Mouse (Mus musculus) embryonic facial prominence, embryonic 11.5 days (tissue): Measurements from ENCODE around the gene Zfp985. TPM values are rescaled to one million over a fixed set of nuclear protein-coding genes. Genes with fewer than 3 reads are reported as not detected.
"Not testable (repeated sequence)": the region's sequence is repeated elsewhere in the genome, so short reads cannot be mapped to it uniquely, and the experiment has no call there.

Source experiments
- ATAC-seq: fragments of 200-750 bp; cut with Nextera tagmentation; replicated peaks from 2 replicates; pipeline ENCODE4 v1.8.0; 2017; ENCODE audit warnings: low read depth; ENCODE audit not compliant: insufficient number of reproducible peaks, low FRiP score, low TSS enrichment
- DNase-seq: peaks from one replicate; pipeline ENCODE4 v3.0.0-alpha.2; 2015; ENCODE audit warnings: low spot score
- H3K27ac ChIP-seq: fragments of 300-500 bp; sonication (generic); replicated peaks from 2 replicates; pipeline ENCODE4 v1.5.1; 2014; ENCODE audit warnings: mild to moderate bottlenecking, low read depth, low read length, control low read depth
- H3K27me3 ChIP-seq: fragments of 300-500 bp; sonication (generic); 2 replicates; pipeline ENCODE4 v1.6.1; 2014; ENCODE audit warnings: mild to moderate bottlenecking, low read length, moderate library complexity, mixed read lengths; ENCODE audit not compliant: control insufficient read depth, insufficient read depth
- H3K36me3 ChIP-seq: fragments of 300-500 bp; sonication (generic); replicated peaks from 2 replicates; pipeline ENCODE4 v1.6.1; 2014; ENCODE audit warnings: low read depth, mild to moderate bottlenecking, low read length, moderate library complexity, mixed read lengths; ENCODE audit not compliant: control insufficient read depth, insufficient read depth
- H3K4me1 ChIP-seq: fragments of 300-500 bp; sonication (generic); 2 replicates; pipeline ENCODE4 v1.6.1; 2014; ENCODE audit warnings: low read length, mixed read lengths; ENCODE audit not compliant: control insufficient read depth, insufficient read depth
- H3K4me2 ChIP-seq: fragments of 300-500 bp; sonication (generic); 2 replicates; pipeline ENCODE4 v1.6.1; 2014; ENCODE audit warnings: low read depth, mild to moderate bottlenecking, control low read depth, low read length, moderate library complexity
- H3K4me3 ChIP-seq: fragments of 300-500 bp; sonication (generic); 2 replicates; pipeline ENCODE4 v1.5.1; 2014; ENCODE audit warnings: low read depth, low read length, control low read depth
- H3K9ac ChIP-seq: fragments of 300-500 bp; sonication (generic); replicated peaks from 2 replicates; pipeline ENCODE4 v1.6.1; 2014; ENCODE audit warnings: mild to moderate bottlenecking, control low read depth, low read length
- H3K9me3 ChIP-seq: fragments of 300-500 bp; sonication (generic); replicated peaks from 2 replicates; pipeline ENCODE4 v1.6.1; 2016; ENCODE audit warnings: mild to moderate bottlenecking, low read length, inconsistent platforms, mixed read lengths; ENCODE audit not compliant: control insufficient read depth
- WGBS: fragments of 180-500 bp; shearing (Covaris S2); extraction: QIAGEN DNeasy Blood & Tissue Kit; methylation state at CpG from one replicate; pipeline ENCODE4 v1.1.7; 2014; 5-methylcytosine and 5-hydroxymethylcytosine counted together
- polyA plus RNA-seq: library from polyadenylated mRNA; unstranded; fragments of >200 nt; fragmentation: Nextera tagmentation; extraction: Ambion mirVana; gene quantifications from 2 replicates; pipeline ENCODE4 v1.2.1, GENCODE M21; 2014

The Zfp985 gene
- polyA plus RNA-seq, 1 experiment from 2014 or later, result 0.15 TPM

DNA sequence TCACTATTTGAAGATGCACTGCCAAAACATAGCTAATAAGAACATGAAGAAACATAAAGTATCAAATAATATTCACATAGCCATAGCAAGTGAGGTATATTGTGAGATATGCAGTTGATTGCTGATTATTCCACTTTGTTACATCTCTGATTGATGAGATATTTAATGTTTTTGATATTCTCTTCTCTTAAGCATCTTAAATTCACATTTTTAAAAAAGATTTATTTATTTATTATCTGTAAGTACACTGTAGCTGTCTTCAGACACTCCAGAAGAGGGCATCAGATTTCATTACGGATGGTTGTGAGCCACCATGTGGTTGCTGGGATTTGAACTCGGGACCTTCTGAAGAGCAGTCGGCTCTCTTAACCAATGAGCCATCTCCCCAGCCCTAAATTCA lies 13.2 kb upstream of the Zfp985 start, which contains the start of gene Gm16503:
Gm16503 (plus strand) TSS at position 301 of the 400 bp plus-strand sequence.
- not testable (repeated sequence) for DNase-seq, H3K36me3 ChIP-seq, H3K4me1 ChIP-seq, H3K4me2 ChIP-seq, ATAC-seq, H3K27ac ChIP-seq, H3K4me3 ChIP-seq, H3K27me3 ChIP-seq, H3K9ac ChIP-seq, H3K9me3 ChIP-seq
- 85% methylated on average over 3 of the region's 3 CpGs for WGBS

DNA sequence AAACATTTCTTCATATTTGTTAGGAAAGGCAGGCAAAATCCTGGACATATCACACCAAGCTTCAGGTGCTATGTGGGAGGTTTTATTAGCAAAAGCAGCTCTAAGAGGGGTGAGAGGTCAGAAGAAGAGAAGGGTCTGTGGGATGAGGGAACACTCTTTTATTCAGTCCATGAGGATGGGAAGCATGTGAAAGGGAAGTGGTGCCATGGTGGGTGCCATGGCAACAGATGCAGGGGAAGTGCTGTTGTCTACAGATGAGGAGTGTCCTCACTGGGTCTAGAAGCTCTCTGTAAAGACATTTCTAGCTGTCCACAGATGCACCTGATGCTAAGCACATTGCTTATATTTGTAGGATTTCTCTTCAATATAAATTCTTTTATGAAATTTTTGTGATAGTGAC lies 12.0 kb upstream of the Zfp985 start:
- Histone ChIP-seq H3K27me3 (no peaks in the 10 kb centered on the region), H3K36me3 (no peaks in the 10 kb centered on the region), H3K4me3 (no peak overlapping the region), H3K9me3 (peaks cover 9% of the 10 kb centered on the region; the same call in 1 of the 2 replicates), H3K4me2 (no peak overlapping the region), H3K9ac (no peak overlapping the region), H3K27ac (no peak overlapping the region), H3K4me1 (no peaks in the 10 kb centered on the region)
- ATAC-seq (no peak), DNase-seq (no peak)

DNA sequence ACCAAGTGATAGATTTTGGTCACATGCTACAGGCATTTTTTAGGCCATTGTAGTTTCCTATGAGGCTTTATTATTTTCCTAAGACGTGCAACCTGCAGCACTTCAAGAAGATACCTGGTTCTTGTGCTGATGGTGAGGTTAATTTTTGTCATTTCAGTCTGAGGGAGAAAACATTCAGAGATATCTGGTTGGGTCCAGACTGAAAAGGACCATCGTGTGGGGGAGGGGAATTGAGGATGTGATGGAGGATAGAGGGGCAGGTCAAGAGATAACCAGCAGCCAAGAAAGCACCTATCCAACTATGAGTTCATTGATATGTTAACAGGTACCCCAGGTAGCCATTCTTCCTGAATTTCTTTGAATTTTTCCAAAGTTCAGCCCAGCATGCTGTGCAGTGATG lies 1.3 kb downstream of the Zfp985 start:
- WGBS, result 72% methylated on average over 2 of the region's 2 CpGs
- ATAC-seq, H3K27me3 ChIP-seq, H3K9me3 ChIP-seq, H3K36me3 ChIP-seq, H3K4me2 ChIP-seq, H3K4me3 ChIP-seq, H3K27ac ChIP-seq, H3K9ac ChIP-seq, H3K4me1 ChIP-seq, DNase-seq: not testable (repeated sequence)

DNA sequence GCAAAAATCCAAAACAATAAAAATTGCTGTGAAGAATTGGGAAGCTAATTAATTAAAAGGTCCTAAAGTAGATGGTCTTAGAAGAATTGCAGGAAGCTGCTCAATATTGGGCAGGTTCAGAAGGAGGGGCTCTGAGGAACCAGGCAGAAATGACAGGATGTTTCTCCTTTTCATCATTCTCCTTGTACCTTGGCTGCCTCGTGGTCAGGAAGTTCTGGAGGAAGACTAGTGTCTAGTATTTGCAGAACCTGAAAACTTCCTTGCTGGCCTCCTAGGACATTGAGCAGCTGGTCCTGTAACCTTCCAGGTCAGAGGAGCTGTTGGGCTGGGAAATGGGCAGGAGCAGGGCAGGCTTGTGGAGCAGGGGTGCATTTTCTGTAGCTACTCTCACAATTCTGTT lies 3.8 kb downstream of the Zfp985 start:
- not testable (repeated sequence) for H3K27me3 ChIP-seq, H3K36me3 ChIP-seq, H3K4me2 ChIP-seq, H3K27ac ChIP-seq, H3K9ac ChIP-seq, H3K4me3 ChIP-seq, H3K9me3 ChIP-seq, DNase-seq, H3K4me1 ChIP-seq, ATAC-seq
- WGBS, result 54% methylated on average over 1 of the region's 1 CpGs

DNA sequence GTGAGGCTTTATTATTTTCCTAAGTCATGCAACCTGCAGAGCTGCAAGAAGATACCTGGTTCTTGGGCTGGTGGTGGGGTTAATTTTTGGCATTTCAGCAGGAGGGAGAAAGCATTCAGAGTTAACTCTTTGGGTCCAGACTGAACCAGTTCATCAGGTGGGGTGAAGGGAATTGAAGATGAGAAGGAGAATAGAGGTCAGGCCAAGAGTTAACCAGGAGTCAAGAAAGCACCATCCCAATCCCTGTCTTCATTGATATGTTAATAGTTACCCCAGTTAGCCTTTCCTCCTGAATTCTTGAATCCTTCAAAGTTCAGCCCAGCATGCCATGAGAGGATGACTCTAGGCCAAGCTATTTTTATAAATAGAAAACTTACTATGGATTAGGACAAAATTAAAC lies 4.9 kb downstream of the Zfp985 start:
- not testable (repeated sequence) for ATAC-seq, H3K36me3 ChIP-seq, H3K27me3 ChIP-seq, H3K27ac ChIP-seq, DNase-seq, H3K4me1 ChIP-seq, H3K4me3 ChIP-seq, H3K4me2 ChIP-seq, H3K9me3 ChIP-seq, H3K9ac ChIP-seq

DNA sequence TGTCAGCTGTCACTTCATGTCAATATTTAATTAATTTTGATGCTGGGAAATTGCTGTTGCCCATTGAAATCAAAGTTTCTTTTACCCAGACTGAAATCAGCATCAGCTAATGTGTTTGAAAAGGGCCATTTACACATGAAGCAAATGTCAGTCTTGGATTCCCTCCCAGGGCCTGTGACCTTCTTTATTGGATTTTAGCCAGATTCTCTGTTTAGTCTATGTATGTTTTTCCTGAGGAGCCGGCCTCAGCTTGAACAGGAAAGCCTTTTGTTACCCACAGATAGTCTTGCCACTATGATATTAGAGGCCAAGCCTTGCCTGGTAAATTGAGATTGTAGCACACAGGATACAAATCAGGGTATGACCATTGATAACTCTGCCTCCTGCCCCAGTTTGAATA lies 6.0 kb downstream of the Zfp985 start:
- not testable (repeated sequence) for H3K4me3 ChIP-seq, H3K9ac ChIP-seq, H3K27ac ChIP-seq, H3K4me1 ChIP-seq, H3K27me3 ChIP-seq, DNase-seq, H3K36me3 ChIP-seq, ATAC-seq, H3K9me3 ChIP-seq, H3K4me2 ChIP-seq
- WGBS, result 71% methylated on average over 1 of the region's 1 CpGs

DNA sequence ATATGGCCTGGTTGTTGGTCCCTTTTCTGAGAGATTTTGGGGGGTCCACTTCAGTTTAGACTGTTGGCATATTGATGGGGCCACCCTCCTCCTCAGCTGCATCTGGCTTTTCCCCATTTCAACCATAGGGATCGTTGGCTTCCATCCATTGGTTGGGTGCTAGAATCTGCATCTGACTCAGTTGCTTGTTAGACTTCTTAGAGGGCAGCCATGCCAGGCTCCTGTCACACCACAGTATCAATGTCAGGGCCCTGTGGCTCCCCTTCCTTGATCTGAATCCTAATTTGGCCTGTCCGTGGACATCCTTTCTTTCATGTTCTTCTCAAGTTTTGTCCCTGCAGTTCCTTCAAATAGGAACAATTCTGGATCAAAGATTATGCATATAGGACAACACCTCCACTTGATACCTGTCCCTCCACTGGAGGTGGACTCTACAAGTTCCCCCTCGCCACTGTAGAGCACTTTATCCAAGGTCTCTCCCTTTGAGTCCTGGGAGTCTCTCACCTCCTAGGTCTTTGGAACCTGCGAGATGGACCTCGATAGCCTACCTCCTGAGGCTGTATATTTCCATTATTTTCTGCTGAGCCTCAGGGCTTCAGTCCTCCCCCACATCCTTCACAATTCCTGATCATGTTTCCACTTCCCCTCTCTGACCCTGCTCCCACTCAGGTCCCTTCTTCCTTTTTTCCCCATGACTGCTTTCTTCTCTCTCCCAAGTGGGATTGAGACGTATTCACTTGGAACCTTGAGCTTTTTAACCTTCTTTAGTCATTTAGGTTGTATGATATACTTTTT lies 12.5 kb downstream of the Zfp985 start:
- no peaks in the 10 kb centered on the region for H3K36me3 ChIP-seq
- 71% methylated on average over 6 of the region's 6 CpGs for WGBS
- H3K27me3 ChIP-seq, result no peaks in the 10 kb centered on the region
- no peak overlapping the region for H3K27ac ChIP-seq
- no peak overlapping the region for H3K4me2 ChIP-seq
- H3K9ac ChIP-seq, result no peak overlapping the region
- H3K9me3 ChIP-seq, result no peaks in the 10 kb centered on the region; the same call in 1 of the 2 replicates
- no peaks in the 10 kb centered on the region for H3K4me1 ChIP-seq
- no peak overlapping the region for H3K4me3 ChIP-seq
- ATAC-seq (no peak), DNase-seq (no peak)

DNA sequence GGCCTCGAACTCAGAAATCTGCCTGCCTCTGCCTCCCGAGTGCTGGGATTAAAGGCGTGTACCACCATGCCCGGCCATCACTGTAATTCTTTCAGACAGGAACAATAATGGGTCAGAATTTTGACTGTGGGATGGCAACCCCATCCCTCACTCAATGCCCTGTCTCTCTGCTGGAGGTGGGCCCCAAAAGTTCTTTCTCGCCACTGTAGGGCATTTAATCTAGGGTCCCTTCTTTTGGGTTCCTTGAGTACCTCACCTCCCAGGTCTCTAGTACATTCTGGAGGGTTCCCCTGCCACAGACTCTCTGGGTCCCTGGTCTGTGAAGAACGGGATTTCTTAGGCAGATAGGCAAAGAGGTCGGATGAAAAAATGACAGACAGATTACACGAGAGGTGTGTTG lies 18.1 kb downstream of the Zfp985 start:
- H3K27me3 ChIP-seq, DNase-seq, H3K4me3 ChIP-seq, H3K4me2 ChIP-seq, ATAC-seq, H3K27ac ChIP-seq, H3K9ac ChIP-seq, H3K4me1 ChIP-seq, H3K36me3 ChIP-seq, H3K9me3 ChIP-seq: not testable (repeated sequence)
- 84% methylated on average over 8 of the region's 8 CpGs for WGBS
